Mouse (Mus musculus) G1E (cell line): ENCODE data around the gene Gm9887.

Experiments
- CTCF ChIP-seq: IDR thresholded peaks from 2 replicates; pipeline ENCODE4 v1.5.1; 2012; ENCODE audit warnings: low read depth, low read length, inconsistent platforms, mixed read lengths
- GATA1 ChIP-seq: IDR thresholded peaks from 2 replicates; pipeline ENCODE4 v1.6.1; 2012; ENCODE audit warnings: borderline replicate concordance, low read length, inconsistent platforms, mixed read lengths

GRCm38 (mm10) chr12:69402594-69403167, 30.4 kb upstream of the Gm9887 start:
- no peak for TF ChIP-seq CTCF
- TF ChIP-seq GATA1: no peak
